Mouse (Mus musculus) hindbrain, embryonic 14.5 days (tissue): ENCODE measurements around the gene Fam209. TPM values are rescaled to one million over a fixed set of nuclear protein-coding genes. Genes with fewer than 3 reads are reported as not detected.

ENCODE experiments used
- ATAC-seq: fragments of 200-750 bp; cut with Nextera tagmentation; 2 replicates; pipeline ENCODE4 v1.8.0; 2017; ENCODE audit warnings: moderate number of reproducible peaks, mild to moderate bottlenecking, moderate TSS enrichment, moderate library complexity; ENCODE audit not compliant: low FRiP score
- DNase-seq: peaks from one replicate; pipeline ENCODE4 v3.0.0-alpha.2; 2015; ENCODE audit warnings: low spot score
- H3K27ac ChIP-seq: fragments of 300-500 bp; sonication (generic); 2 replicates; pipeline ENCODE4 v1.5.1; 2014; ENCODE audit warnings: mild to moderate bottlenecking, moderate library complexity
- H3K27me3 ChIP-seq: fragments of 300-500 bp; sonication (generic); 2 replicates; pipeline ENCODE4 v1.6.1; 2014; ENCODE audit warnings: mild to moderate bottlenecking, low read length, mixed read lengths; ENCODE audit not compliant: control insufficient read depth, insufficient read depth
- H3K36me3 ChIP-seq: fragments of 300-500 bp; sonication (generic); replicated peaks from 2 replicates; pipeline ENCODE4 v1.6.1; 2014; ENCODE audit not compliant: control insufficient read depth, insufficient read depth
- H3K4me1 ChIP-seq: fragments of 300-500 bp; sonication (generic); replicated peaks from 2 replicates; pipeline ENCODE4 v1.6.1; 2014; ENCODE audit warnings: antibody characterized with exemption, low read length, mixed read lengths; ENCODE audit not compliant: control insufficient read depth, insufficient read depth
- H3K4me2 ChIP-seq: fragments of 300-500 bp; sonication (generic); replicated peaks from 2 replicates; pipeline ENCODE4 v1.6.1; 2014; ENCODE audit warnings: mild to moderate bottlenecking, moderate library complexity
- H3K4me3 ChIP-seq: fragments of 300-500 bp; sonication (generic); replicated peaks from 2 replicates; pipeline ENCODE4 v1.5.1; 2014; ENCODE audit warnings: mild to moderate bottlenecking, low read length
- H3K9ac ChIP-seq: fragments of 300-500 bp; sonication (generic); 2 replicates; pipeline ENCODE4 v1.6.1; 2014
- H3K9me3 ChIP-seq: fragments of 300-500 bp; sonication (generic); 2 replicates; pipeline ENCODE4 v1.6.1; 2016; ENCODE audit warnings: low read length; ENCODE audit not compliant: control insufficient read depth
- WGBS: fragments of 180-500 bp; shearing (Covaris S2); extraction: QIAGEN DNeasy Blood & Tissue Kit; methylation state at CpG from one replicate; pipeline ENCODE4 v1.1.7; 2014; 5-methylcytosine and 5-hydroxymethylcytosine counted together
- polyA plus RNA-seq: library from polyadenylated mRNA; unstranded; fragments of >200 nt; fragmentation: Nextera tagmentation; extraction: Ambion mirVana; gene quantifications from 2 replicates; pipeline ENCODE4 v1.2.1, GENCODE M21; 2014

Gene Fam209
- polyA plus RNA-seq: 0.29 TPM in 1 of 2 replicates, not detected in the other

- H3K27ac ChIP-seq: no peak within 1 kb of the TSS
- peaks cover 27% of the 10 kb centered on the region for H3K36me3 ChIP-seq
- H3K4me3 ChIP-seq: no peak within 1 kb of the TSS
- no peaks in the 10 kb centered on the region for H3K27me3 ChIP-seq
- ATAC-seq: no peak
- 89% methylated on average over 11 of the region's 11 CpGs for WGBS
- no peak within 1 kb of the TSS for H3K4me2 ChIP-seq
- H3K9me3 ChIP-seq: no peaks in the 10 kb centered on the region
- DNase-seq: no peak
- no peaks in the 10 kb centered on the region for H3K4me1 ChIP-seq
- no peak within 1 kb of the TSS for H3K9ac ChIP-seq
Measured at GRCm38 (mm10) chr2:172472318-172472717, at the start of gene Fam209. TSS of gene Fam209 (plus strand) at chr2:172472520.

DNA sequence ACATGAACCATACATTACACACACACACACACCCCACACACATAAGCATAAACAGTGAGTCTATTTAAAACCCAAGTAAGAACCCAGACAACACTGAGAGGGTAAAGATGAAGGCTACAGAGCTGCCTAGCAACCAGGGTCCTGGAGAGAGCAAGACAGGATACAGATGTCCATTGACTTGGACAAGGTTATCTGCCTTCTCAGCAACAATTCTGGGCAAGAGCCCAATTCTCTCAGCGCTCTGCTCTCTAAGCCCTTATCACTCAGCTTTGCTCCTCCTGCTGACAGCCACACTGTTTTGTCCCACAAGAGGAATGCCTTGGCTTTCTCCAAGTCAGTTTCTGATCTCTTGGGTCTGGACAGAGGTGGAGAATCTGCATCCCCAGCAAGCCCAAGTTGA lies 41.7 kb upstream of the Fam209 start:
- Histone ChIP-seq H3K4me1 (no peaks in the 10 kb centered on the region), H3K36me3 (no peaks in the 10 kb centered on the region), H3K27me3 (no peaks in the 10 kb centered on the region), H3K27ac (no peak overlapping the region), H3K4me2 (no peak overlapping the region), H3K9me3 (no peaks in the 10 kb centered on the region), H3K9ac (no peak overlapping the region), H3K4me3 (no peak overlapping the region)
- ATAC-seq (no peak), DNase-seq (no peak)
- 77% methylated on average over 1 of the region's 1 CpGs for WGBS

- Histone ChIP-seq H3K9me3 (no peaks in the 10 kb centered on the region), H3K4me2 (no peak overlapping the region), H3K36me3 (no peaks in the 10 kb centered on the region), H3K4me1 (no peaks in the 10 kb centered on the region), H3K4me3 (no peak overlapping the region), H3K27ac (no peak overlapping the region), H3K9ac (no peak overlapping the region), H3K27me3 (no peaks in the 10 kb centered on the region)
- ATAC-seq: no peak
- 58% methylated on average over 5 of the region's 5 CpGs for WGBS
- DNase-seq: no peak
Measured at GRCm38 (mm10) chr2:172433746-172434145, 38.6 kb upstream of the Fam209 start.

- peaks cover 16% of the 10 kb centered on the region for H3K4me1 ChIP-seq
- H3K4me2 ChIP-seq: no peak overlapping the region
- no peaks in the 10 kb centered on the region for H3K27me3 ChIP-seq
- 71% methylated on average over 16 of the region's 16 CpGs for WGBS
- no peaks in the 10 kb centered on the region for H3K36me3 ChIP-seq
- no peak for DNase-seq
- H3K4me3 ChIP-seq: no peak overlapping the region
- no peak for ATAC-seq
- H3K9me3 ChIP-seq: no peaks in the 10 kb centered on the region
- no peak overlapping the region for H3K27ac ChIP-seq
- no peak overlapping the region for H3K9ac ChIP-seq
Measured at GRCm38 (mm10) chr2:172437371-172437952, 34.9 kb upstream of the Fam209 start.

GRCm38 (mm10) chr2:172439843-172440639 lies 32.3 kb upstream of the Fam209 start, which contains the start of gene Rtf2:
TSS of gene Rtf2 (plus strand) at chr2:172440556.
- ATAC-seq (peak; percentile 98), DNase-seq (peak; percentile 98)
- Histone ChIP-seq H3K4me1 (peaks cover 16% of the 10 kb centered on the region), H3K9ac (peak within 1 kb of the TSS; percentile 77), H3K27ac (peak within 1 kb of the TSS; percentile 55), H3K27me3 (no peaks in the 10 kb centered on the region), H3K4me2 (peak within 1 kb of the TSS; percentile 91), H3K9me3 (no peaks in the 10 kb centered on the region), H3K36me3 (peaks cover 6% of the 10 kb centered on the region; the same call in 1 of the 2 replicates), H3K4me3 (peak within 1 kb of the TSS; percentile 75)
- 2% methylated on average over 35 of the region's 35 CpGs for WGBS

DNA sequence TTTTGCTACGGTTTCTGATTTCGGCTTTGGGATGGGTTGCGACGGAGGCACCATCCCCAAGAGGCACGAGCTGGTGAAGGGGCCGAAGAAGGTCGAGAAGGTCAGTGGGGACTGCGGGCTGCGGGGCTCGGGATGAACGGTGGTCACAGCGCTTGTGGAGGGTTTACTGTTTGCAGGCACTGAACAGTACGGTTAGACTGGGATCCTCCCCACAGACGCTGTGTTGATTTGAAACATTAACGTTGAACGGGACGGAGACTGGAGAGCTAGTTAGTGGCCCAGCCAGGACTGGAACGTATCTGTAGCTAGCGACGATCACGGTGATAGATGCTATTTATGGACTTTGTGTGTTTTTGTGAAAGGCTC lies 31.7 kb upstream of the Fam209 start:
- Histone ChIP-seq H3K4me2 (peak overlapping the region; percentile 91), H3K9ac (peak overlapping the region; percentile 77), H3K27ac (peak overlapping the region; percentile 23; the same call in 1 of the 2 replicates), H3K36me3 (peaks cover 12% of the 10 kb centered on the region), H3K4me3 (peak overlapping the region; percentile 75), H3K27me3 (no peaks in the 10 kb centered on the region), H3K4me1 (peaks cover 16% of the 10 kb centered on the region), H3K9me3 (no peaks in the 10 kb centered on the region)
- WGBS: under 1% methylated on average over 21 of the region's 21 CpGs
- DNase-seq (no peak), ATAC-seq (peak; percentile 72; the same call in 1 of the 2 replicates)

- no peaks in the 10 kb centered on the region for H3K9me3 ChIP-seq
- H3K4me3 ChIP-seq: peak overlapping the region; percentile 75
- DNase-seq (no peak), ATAC-seq (no peak)
- no peak overlapping the region for H3K27ac ChIP-seq
- H3K4me2 ChIP-seq: peak overlapping the region; percentile 91
- peaks cover 16% of the 10 kb centered on the region for H3K4me1 ChIP-seq
- WGBS: 31% methylated on average over 6 of the region's 6 CpGs
- peaks cover 18% of the 10 kb centered on the region for H3K36me3 ChIP-seq
- H3K27me3 ChIP-seq: no peaks in the 10 kb centered on the region
- H3K9ac ChIP-seq: peak overlapping the region; percentile 77
Measured at GRCm38 (mm10) chr2:172441176-172441575, 31.1 kb upstream of the Fam209 start.

DNA sequence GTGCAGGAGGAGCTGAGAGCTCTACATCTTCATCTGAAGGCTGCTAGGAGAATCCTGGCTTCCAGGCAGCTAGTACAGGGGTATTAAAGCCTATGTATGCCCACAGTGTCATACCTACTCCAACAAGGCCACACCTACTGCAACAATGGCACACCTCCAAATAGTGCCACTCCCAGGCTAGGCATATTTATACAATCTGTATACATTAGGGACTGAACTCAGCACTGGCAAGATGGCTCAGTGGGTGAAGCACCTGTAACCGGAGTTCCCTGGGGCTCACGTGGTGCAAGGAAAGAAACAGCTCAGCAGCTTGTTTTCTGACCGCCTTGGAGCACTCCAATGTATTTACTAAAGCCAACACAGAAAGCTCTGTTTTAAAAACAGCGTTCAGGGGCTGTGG lies 26.7 kb upstream of the Fam209 start:
- Histone ChIP-seq H3K27me3 (no peaks in the 10 kb centered on the region), H3K4me1 (peaks cover 12% of the 10 kb centered on the region), H3K36me3 (peaks cover 62% of the 10 kb centered on the region), H3K4me2 (no peak overlapping the region), H3K4me3 (no peak overlapping the region), H3K9me3 (no peaks in the 10 kb centered on the region), H3K27ac (no peak overlapping the region), H3K9ac (no peak overlapping the region)
- ATAC-seq (no peak), DNase-seq (no peak)
- WGBS: 93% methylated on average over 4 of the region's 4 CpGs

DNA sequence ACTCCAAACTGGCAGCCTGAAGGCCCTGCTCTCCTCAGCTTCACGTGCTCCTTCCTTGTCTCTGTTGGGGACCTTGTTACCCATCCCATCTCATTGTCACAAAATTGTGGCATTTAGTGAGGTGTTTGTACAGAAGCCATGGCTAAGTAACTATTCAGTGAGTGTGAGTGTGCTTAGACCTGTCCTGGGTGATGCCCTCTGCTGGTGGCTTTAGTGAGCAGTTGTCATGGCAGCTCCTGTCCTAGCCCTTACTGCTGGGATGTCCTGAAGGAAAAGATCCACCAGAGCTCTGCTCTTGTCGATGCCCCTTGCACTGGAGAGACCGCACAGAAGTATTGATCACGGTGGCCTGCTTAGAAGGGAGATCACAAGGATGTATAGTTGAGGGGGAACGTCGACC lies 25.0 kb upstream of the Fam209 start:
- Histone ChIP-seq H3K4me3 (no peak overlapping the region), H3K36me3 (peaks cover 77% of the 10 kb centered on the region)

More for the DNA sequence above, 25.0 kb upstream of the Fam209 start:
- H3K9me3 ChIP-seq: no peaks in the 10 kb centered on the region
- no peak overlapping the region for H3K4me2 ChIP-seq
- peak; percentile 54 for DNase-seq
- WGBS: 87% methylated on average over 6 of the region's 6 CpGs
- no peak overlapping the region for H3K27ac ChIP-seq
- no peaks in the 10 kb centered on the region for H3K4me1 ChIP-seq
- no peak for ATAC-seq
- H3K27me3 ChIP-seq: no peaks in the 10 kb centered on the region
- H3K9ac ChIP-seq: no peak overlapping the region
